Mouse (Mus musculus) forebrain, embryonic 12.5 days (tissue): ENCODE measurements at regions not wholly inside any gene's neighbourhood (a gene's known extent, or its start where the extent isn't known, plus 50 kb on each side); places are given as distances from the start of the nearest gene placed in this dataset.

Source experiments
- ATAC-seq: fragments of 200-750 bp; cut with Nextera tagmentation; 2 replicates; pipeline ENCODE4 v1.8.0; 2017; ENCODE audit warnings: moderate TSS enrichment; ENCODE audit not compliant: low FRiP score
- H3K27ac ChIP-seq: fragments of 300-500 bp; sonication (generic); 2 replicates; pipeline ENCODE4 v1.5.1; 2016; ENCODE audit warnings: mild to moderate bottlenecking
- H3K27me3 ChIP-seq: fragments of 300-500 bp; sonication (generic); 2 replicates; pipeline ENCODE4 v1.6.1; 2016; ENCODE audit warnings: mild to moderate bottlenecking
- H3K36me3 ChIP-seq: fragments of 300-500 bp; sonication (generic); replicated peaks from 2 replicates; pipeline ENCODE4 v1.6.1; 2016; ENCODE audit warnings: mild to moderate bottlenecking
- H3K4me1 ChIP-seq: fragments of 300-500 bp; sonication (generic); 2 replicates; pipeline ENCODE4 v1.6.1; 2016
- H3K4me2 ChIP-seq: fragments of 300-500 bp; sonication (generic); 2 replicates; pipeline ENCODE4 v1.6.1; 2016; ENCODE audit warnings: mild to moderate bottlenecking, moderate library complexity
- H3K4me3 ChIP-seq: fragments of 300-500 bp; sonication (generic); replicated peaks from 2 replicates; pipeline ENCODE4 v1.5.1; 2016; ENCODE audit warnings: mild to moderate bottlenecking
- H3K9ac ChIP-seq: fragments of 300-500 bp; sonication (generic); 2 replicates; pipeline ENCODE4 v1.6.1; 2016; ENCODE audit warnings: mild to moderate bottlenecking
- H3K9me3 ChIP-seq: fragments of 300-500 bp; sonication (generic); 2 replicates; pipeline ENCODE4 v1.6.1; 2016
- WGBS: fragments of 180-500 bp; shearing (Covaris S2); methylation state at CpG from one replicate; pipeline ENCODE4 v1.1.7; 2016; 5-methylcytosine and 5-hydroxymethylcytosine counted together

DNA sequence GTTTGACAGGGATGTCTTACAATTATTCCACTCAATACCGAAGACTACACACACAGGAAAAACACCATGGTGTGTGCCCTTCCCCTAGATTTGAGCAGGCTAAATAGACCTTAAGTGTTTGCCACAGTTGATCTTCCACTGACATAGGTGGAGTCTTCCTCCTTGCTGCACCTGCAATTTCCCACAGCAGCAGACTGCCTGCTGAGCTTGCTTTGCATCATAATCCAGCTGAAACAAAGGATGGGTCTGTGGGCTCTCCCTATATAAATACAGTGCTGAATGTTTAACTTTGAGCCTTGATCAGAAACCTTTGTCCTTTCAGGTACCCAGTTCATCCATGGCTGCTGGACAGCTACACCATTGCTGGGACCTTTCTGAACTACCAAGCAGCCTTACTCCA lies 334.3 kb downstream of the Lmbrd1 start:
- Histone ChIP-seq H3K27ac (no peak overlapping the region), H3K4me1 (no peaks in the 10 kb centered on the region), H3K36me3 (no peaks in the 10 kb centered on the region), H3K9me3 (no peaks in the 10 kb centered on the region), H3K27me3 (no peaks in the 10 kb centered on the region), H3K9ac (no peak overlapping the region), H3K4me2 (no peak overlapping the region), H3K4me3 (no peak overlapping the region)
- no peak for ATAC-seq
- 92% methylated on average over 1 of the region's 1 CpGs for WGBS
